Mouse (Mus musculus) cerebellum, adult 11 months (tissue): ENCODE data around the gene Olfr90.

Experiments
- DNase-seq: peaks from one replicate; pipeline ENCODE4 v3.0.0; 2022

Olfr90 gene

DNA sequence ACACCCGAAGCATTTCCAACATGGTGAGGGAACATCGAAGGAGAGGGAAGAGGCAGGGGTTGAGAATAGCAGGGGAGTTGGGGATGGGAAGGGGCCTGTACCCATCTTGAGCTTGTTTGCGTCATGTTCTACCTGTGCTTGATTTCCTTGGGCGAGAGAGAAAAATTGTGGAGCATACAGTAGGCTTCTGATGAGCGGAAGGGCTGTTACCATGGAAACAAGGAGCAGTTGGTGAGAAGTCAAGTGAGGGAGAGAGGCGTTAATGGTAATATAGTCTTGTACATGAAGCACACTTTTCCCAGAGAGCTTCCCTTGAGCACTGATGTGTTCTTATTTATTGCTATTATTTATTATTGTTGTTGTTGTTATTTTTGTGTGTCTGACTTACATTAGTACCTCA, 31.3 kb downstream of the Olfr90 start:
- no peak for DNase-seq

DNA sequence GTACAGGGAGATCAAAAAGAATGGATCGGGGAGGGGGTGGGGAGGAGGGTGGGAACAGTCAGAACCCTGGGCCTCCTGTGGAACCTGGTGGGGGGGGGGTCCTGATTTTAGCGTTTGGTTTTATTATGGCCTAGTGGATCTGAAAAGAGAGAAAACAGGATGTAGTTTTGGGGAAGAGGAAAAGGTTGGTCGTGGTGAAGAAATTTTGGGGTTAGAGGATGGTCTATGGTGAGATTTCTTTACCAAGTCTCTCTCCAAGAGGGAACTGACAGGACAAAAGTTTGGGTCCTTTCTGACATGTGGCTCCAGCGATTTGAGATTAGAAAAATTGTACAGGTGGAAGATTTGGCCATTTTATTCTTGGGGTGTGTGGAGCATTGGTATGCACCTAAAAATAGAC, 36.6 kb downstream of the Olfr90 start:
- no peak for DNase-seq

DNA sequence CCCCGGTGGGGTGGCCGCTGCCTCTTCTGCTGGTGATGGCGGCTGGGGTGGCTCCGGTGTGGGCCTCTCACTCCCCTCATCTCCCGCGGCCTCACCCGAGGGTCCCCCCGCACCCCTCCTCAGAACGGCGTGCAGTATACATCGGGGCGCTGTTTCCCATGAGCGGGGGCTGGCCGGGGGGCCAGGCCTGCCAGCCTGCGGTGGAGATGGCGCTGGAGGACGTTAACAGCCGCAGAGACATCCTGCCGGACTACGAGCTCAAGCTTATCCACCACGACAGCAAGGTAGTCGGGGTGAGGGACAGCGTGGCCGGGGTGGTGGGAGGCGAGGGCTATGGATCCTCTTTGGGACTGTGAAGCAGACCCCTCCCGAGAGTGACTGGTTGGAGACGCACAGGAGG, 37.4 kb downstream of the Olfr90 start:
- no peak for DNase-seq

DNA sequence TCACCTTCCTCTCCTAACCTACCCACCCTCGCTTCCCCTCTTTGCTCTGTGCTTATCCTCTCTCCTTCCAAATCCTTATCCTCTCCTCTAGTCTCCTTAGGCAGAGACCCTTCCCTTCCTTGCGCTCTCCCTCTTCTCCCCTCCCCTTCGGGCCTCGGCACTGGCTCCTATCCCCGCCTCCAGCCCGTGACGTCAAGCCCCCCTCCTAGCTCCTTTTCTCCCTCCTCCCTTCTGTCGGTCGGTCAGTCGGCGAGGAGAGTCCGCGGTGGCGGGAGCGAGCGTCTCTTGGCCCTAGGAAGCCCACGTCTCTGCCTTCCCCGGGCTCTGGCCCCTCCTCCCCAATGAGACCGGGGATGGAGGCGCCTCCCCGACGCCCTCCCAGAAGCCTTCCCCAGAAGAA, 37.9 kb downstream of the Olfr90 start:
- peak; percentile 90 for DNase-seq

DNA sequence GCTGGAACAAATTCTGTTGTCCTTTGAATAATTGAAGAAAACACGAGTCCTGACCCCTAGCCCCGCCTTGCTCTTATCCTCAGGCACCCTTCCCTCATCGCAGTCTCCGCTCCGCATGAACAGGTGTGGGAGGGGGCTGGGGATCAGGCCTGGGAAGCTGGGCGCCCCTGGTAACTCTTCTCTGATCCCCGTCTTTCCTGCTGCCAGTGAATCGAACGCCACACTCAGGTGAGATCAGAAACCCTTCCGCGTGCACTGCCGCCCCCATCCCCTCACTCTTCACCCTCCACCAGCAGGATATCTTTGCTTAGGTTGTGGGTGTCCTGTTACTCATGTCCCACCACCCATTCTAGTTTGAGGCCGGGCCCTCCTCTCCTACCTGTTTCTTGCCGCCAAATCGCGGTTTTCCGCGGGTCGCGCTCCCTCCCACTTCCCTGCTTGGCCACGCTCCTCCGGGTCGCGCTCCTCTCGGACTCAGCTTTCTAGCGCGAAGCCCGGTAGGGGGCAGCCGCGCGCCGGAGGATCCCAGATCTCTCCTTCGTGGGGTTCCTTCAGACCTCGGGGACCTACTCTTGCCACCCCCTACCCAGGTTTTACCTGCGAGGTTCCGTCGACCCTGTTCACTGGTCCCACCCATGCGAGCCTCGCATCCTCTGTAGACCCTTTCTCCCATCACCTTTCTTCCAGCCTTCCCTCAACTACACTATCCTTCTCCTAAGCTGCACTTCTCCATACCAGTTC, 38.6 kb downstream of the Olfr90 start:
- peak; percentile 86 for DNase-seq

DNA sequence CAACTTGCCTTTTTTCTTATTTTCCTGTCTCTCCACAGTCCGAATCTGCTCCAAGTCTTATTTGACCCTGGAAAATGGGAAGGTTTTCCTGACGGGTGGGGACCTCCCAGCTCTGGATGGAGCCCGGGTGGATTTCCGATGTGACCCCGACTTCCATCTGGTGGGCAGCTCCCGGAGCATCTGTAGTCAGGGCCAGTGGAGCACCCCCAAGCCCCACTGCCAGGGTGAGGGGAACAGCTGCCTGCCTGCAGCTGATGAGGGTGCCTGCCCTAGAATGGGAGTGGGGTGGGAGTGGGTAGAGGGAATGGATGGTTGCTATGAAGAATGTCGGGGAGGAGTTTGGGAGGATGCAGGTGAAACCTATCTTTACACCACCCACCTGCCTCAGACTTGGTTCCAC, 39.9 kb downstream of the Olfr90 start:
- DNase-seq: peak; percentile 39

DNA sequence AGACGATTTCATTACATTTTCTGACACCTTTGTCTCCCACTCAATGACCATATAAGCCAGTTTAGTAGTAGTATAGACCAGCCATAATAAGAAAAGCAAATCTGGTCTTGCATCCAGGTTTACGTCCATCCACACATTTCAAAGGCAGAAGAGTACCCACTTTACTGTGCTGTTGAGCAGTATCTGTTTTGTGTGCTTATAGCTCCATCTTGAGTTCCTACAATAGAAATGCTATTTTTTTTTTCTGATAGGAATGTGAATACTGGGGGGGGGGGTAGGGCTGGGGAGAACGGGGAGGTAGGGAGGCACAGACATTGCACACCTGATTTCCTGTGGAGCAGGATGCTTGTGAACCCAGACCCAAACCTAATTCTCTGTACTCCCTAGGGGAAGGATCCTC, 40.3 kb downstream of the Olfr90 start:
- DNase-seq: no peak

DNA sequence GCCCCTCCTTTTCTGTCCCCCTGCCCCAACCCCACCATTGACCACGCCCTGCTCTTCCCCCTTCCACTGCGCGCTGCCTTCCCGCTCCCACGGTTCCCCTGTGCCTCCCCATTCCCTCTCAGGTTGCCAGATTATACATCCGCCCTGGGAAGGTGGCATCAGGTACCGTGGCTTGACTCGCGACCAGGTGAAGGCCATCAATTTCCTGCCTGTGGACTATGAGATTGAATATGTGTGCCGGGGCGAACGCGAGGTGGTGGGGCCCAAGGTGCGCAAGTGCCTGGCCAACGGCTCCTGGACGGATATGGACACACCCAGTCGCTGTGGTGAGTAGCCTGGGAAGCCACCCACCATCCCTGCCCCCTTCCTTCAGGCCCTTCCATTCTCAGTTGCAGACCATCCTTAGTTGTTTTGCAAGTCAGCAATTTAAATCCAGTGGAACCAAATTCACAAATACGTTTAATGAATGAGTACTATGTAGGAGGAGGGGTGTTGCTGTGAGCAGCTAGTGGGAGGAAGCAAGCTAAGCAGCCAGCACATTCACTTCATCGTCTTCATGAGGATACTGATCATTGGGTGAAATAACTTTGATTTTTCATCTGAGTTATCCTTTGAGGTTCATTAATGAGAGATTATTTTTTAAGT, 40.8 kb downstream of the Olfr90 start:
- peak; percentile 44 for DNase-seq

DNA sequence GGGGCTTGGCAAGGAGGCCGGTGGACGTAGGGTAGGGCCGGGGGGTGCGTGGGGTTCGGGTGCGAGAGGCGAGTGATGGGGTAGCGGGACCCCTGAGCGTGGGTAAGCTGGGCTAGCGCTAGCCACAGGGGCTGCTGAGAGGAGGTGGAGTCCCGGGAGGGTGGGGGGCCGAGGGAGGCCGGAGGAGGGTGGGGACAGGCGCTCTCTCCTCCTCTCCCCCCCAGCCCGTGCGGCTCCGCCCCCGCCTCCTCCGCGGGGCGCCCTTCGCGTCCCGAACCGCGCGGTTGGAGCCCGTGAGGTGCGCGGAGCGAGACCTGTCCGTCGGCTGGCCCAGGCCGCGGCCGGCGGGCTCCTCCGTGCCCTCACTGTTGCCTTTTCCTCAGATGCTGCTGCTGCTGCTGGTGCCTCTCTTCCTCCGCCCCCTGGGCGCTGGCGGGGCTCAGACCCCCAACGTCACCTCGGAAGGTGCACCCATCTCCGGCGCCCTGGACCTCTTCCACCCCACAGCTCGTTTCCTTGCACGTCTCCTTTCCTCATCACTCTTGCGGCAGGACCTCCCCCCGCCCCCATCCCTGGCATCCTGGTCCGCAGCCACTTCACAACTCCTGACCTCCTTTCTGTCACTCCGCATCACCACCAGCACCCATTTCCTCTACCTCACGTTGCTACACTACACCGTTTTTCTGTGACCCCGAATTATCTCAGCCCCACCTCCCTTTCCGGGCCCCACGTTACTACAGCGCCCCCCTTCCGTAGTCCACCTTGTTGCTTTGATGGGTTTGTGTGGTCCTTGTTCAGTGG, 41.8 kb downstream of the Olfr90 start:
- DNase-seq: peak; percentile 75

DNA sequence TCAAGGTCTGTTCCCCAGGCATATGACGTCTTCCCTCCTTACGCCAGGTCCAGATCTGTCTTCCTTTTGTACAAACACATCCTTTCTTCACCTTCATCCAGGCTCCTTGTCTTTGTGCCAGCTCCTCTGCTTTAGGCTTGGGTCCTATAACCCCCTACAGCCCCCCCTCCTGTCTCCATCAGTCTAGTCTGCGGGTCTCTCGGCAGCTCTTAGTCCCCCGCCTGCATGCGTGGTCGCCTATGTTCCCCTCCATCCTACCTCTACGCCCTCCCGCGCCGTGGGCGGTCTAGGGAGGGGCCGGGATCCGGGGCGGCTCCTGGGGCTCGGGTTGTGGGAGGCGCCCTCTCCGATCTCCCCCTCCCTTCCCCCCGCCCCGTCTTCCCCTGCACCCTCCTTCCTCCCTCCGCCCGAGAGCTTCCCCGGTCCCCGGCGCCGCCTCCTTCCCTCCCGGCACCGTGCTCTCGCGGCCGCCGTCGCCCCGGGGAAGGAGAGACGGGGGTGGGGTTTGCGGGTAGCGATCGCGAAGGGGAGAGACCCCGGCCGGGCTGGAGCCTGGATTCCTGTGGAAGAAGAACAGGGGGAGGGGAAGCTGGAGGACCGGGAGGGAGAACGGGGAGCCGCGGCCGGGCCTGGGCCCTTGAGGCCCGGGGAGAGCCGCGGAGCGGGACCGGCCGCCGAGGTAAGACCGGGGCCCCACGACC, 42.5 kb downstream of the Olfr90 start, which contains the start of gene Gabbr1:
Gene Gabbr1 (plus strand): TSS at position 356 of the 701 bp plus-strand sequence.
- DNase-seq: peak; percentile 87

DNA sequence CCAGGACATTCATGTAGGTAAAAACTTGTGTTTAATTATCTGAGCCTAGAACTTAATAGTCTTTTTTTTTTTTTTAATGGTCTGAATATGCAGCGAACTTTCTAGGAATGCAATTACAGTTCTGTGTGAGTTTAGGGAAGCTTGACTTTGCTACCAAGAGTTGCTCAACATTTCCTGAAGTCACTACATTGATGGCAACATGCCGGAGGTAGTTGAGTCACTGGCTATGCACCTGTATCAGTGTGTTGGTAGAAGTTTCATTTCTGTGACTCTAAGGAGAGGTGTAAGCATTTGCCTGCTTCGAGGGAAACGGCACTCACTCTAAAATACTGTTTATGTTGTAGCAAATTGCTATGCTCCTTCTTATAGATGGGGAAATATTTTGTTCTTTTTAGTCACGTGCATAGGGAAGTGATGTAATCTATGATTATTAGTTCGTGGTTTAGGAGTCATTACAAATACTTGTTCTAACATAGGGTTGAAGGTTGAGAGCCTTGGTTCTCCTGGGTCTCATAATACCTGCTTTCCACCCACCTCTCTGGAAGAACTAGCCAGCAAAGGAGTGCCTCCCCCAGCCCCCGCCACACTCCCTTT, 43.6 kb downstream of the Olfr90 start:
- no peak for DNase-seq

DNA sequence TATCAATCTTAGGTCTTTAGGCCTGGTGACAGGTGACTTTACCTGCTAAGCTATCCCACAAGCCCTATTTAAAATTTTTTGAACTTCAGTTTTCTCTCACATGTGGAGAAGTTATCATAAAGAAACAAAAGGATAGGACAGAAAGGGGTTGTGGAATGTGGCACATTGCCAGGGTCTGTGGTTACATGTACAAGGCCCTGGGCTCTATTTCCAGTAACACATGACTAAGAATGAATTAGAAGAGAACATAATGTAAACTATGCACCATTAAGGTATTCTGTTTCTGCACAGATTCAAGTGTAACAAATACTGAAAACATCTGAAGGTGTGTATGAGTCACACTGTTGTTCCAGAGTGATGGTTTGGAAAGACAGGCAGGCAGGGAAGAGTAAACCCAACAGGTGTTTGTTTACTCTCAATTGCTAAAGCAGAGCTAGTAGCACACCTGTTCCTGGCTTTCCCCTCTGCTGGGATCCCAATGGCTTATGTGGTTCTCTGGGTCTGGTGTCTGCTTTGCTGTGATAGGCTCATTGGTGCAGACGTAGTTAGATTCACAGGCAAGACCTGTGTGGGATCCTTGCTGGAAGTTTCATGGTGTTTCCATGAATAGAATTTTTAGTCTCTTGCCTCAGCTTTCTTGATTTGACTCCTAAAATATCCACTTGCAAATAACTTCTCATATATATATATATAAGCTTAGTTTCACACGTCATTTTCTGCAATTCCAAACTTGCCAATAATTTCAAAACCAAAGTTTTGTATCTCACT, 49.0 kb downstream of the Olfr90 start:
- no peak for DNase-seq
